Mouse (Mus musculus): ENCODE results near the gene Fer. TPM values are rescaled to one million over a fixed set of nuclear protein-coding genes. Genes with fewer than 3 reads are reported as not detected.

Gene Fer
- total and polyA plus RNA-seq, 2 experiments from 2014 or later: 22.6 to 22.7 TPM

DNA sequence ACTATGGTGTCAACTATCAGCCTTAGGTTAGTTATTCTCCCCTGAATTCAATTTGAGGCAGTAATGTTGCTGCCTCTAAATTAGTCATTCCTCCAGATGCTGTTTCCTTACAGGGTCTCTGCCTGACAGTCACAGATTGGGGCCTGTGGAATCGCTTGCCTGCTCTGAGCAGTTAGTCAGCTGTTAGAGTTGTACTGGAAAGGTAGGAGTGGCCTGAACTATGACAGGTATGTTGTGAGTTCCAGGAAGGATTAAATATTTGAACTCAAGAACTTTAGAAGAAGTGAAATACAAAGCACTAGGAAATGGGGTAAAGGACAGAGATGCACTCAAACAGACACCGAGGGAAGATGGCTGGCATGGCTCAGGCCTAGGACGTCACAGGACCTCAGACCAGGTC is 233.9 kb downstream of the Fer start:
- WGBS: 90% methylated on average over 3 of the region's 3 CpGs
- Histone ChIP-seq H3K4me1 (ENCODE audit: insufficient read depth, low read length) (no peaks in the 10 kb centered on the region), H3K9me3 (ENCODE audit: low read length) (no peaks in the 10 kb centered on the region), H3K27me3 (ENCODE audit: insufficient read depth, low read length) (no peaks in the 10 kb centered on the region), H3K4me2 (ENCODE audit: low read depth, low read length, poor library complexity, severe bottlenecking) (no peak overlapping the region), H3K9ac (replicated peaks; ENCODE audit: low read length, poor library complexity, severe bottlenecking) (no peak overlapping the region), H3K36me3 (ENCODE audit: insufficient read depth, low read length) (no peaks in the 10 kb centered on the region), H3K4me3 (ENCODE audit: low read depth, low read length) (no peak overlapping the region), H3K27ac (ENCODE audit: low read depth, low read length) (0 out of 2 replicates have a peak overlapping the region, but pooled peaks have one; percentile 27)
- ATAC-seq (ENCODE audit: low FRiP score): no peak
- DNase-seq (ENCODE audit: low spot score): no peak
- TF ChIP-seq CTCF (IDR thresholded peaks at IDR 0.05): no peak

GRCm38 (mm10) chr17:64097788-64098359 is 235.0 kb downstream of the Fer start:
- H3K27me3 ChIP-seq (ENCODE audit: insufficient read depth, low read length): no peaks in the 10 kb centered on the region
- DNase-seq (ENCODE audit: low spot score) (peak; percentile 21), ATAC-seq (ENCODE audit: low FRiP score) (0 out of 2 replicates have a peak, but pooled peaks have one; percentile 52)
- H3K9ac ChIP-seq (replicated peaks; ENCODE audit: low read length, poor library complexity, severe bottlenecking): no peak overlapping the region
- 27% methylated on average over 5 of the region's 5 CpGs for WGBS
- H3K4me3 ChIP-seq (ENCODE audit: low read depth, low read length): no peak overlapping the region
- H3K9me3 ChIP-seq (ENCODE audit: low read length): no peaks in the 10 kb centered on the region
- H3K4me2 ChIP-seq (ENCODE audit: low read depth, low read length, poor library complexity, severe bottlenecking): no peak overlapping the region
- H3K27ac ChIP-seq (ENCODE audit: low read depth, low read length): peak overlapping the region; percentile 27; the same call in 1 of the 2 replicates
- no peak for TF ChIP-seq CTCF (IDR thresholded peaks at IDR 0.05)
- no peaks in the 10 kb centered on the region for H3K4me1 ChIP-seq (ENCODE audit: insufficient read depth, low read length)
- H3K36me3 ChIP-seq (ENCODE audit: insufficient read depth, low read length): no peaks in the 10 kb centered on the region

DNA sequence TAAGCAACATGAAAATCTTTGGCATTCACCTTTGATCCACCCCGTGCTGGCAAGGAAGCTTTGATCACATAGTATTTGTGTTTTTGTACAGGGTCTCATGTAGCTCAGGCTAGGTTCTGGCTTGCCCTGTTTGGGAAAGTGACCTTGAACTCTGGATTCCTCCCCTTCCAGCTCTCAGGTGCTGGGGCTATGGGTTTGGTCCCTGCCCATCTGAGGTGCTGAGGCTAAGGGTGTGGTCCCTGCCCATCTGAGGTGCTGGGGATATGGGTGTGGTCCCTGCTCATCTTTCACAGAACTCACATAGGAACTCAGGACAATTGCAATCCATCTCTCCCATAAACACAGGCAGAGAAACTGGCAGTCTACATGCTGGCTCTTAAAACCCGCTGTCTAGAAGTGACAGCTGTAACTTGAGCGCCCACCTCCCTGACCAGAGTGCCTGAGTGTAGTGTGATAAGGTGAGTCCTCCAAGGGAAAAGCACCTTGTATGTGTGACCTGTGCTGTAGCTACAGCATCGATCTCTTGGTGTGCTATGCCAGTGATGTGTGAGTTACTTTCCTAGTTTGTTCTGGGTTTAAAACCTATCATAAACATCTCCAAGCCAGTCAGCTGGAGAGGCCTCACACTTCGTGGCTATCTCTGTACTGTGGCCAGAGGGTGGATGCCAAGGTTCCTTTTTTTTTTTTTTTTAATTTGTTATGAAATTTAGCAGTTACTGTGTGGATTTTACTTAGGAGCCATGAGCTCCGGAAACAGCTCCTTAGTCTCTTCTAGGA is 236.7 kb downstream of the Fer start:
- Histone ChIP-seq H3K4me1 (ENCODE audit: insufficient read depth, low read length) (no peaks in the 10 kb centered on the region), H3K9ac (replicated peaks; ENCODE audit: low read length, poor library complexity, severe bottlenecking) (no peak overlapping the region), H3K27ac (ENCODE audit: low read depth, low read length) (no peak overlapping the region), H3K4me2 (ENCODE audit: low read depth, low read length, poor library complexity, severe bottlenecking) (no peak overlapping the region), H3K4me3 (ENCODE audit: low read depth, low read length) (no peak overlapping the region), H3K36me3 (ENCODE audit: insufficient read depth, low read length) (no peaks in the 10 kb centered on the region), H3K9me3 (ENCODE audit: low read length) (no peaks in the 10 kb centered on the region), H3K27me3 (ENCODE audit: insufficient read depth, low read length) (no peaks in the 10 kb centered on the region)
- ATAC-seq (ENCODE audit: low FRiP score): no peak
- 82% methylated on average over 6 of the region's 6 CpGs for WGBS
- no peak for TF ChIP-seq CTCF (IDR thresholded peaks at IDR 0.05)
- DNase-seq (ENCODE audit: low spot score): no peak

DNA sequence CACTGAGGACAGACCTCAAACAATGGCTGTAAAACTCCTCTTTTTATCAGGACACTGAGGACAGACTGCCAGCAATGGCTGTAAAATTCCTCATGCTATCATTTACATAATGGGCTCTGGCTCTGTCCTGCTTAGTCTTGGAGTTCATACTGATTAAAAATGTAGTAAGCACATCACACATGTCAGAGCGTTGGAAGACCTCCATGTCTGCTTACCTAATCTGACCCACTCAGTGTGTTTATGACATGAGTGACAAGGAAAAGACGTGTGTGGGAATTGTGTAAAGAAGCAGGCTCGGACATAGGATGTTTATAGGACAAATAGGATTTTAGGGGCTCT is 237.3 kb downstream of the Fer start:
- H3K4me1 ChIP-seq (ENCODE audit: insufficient read depth, low read length): no peaks in the 10 kb centered on the region
- no peaks in the 10 kb centered on the region for H3K36me3 ChIP-seq (ENCODE audit: insufficient read depth, low read length)
- H3K9ac ChIP-seq (replicated peaks; ENCODE audit: low read length, poor library complexity, severe bottlenecking): no peak overlapping the region
- no peak for TF ChIP-seq CTCF (IDR thresholded peaks at IDR 0.05)
- WGBS: 41% methylated on average over 3 of the region's 3 CpGs
- ATAC-seq (ENCODE audit: low FRiP score): no peak
- H3K27me3 ChIP-seq (ENCODE audit: insufficient read depth, low read length): no peaks in the 10 kb centered on the region
- H3K27ac ChIP-seq (ENCODE audit: low read depth, low read length): no peak overlapping the region
- peak; percentile 17 for DNase-seq (ENCODE audit: low spot score)
- no peaks in the 10 kb centered on the region for H3K9me3 ChIP-seq (ENCODE audit: low read length)
- H3K4me2 ChIP-seq (ENCODE audit: low read depth, low read length, poor library complexity, severe bottlenecking): no peak overlapping the region
- no peak overlapping the region for H3K4me3 ChIP-seq (ENCODE audit: low read depth, low read length)

DNA sequence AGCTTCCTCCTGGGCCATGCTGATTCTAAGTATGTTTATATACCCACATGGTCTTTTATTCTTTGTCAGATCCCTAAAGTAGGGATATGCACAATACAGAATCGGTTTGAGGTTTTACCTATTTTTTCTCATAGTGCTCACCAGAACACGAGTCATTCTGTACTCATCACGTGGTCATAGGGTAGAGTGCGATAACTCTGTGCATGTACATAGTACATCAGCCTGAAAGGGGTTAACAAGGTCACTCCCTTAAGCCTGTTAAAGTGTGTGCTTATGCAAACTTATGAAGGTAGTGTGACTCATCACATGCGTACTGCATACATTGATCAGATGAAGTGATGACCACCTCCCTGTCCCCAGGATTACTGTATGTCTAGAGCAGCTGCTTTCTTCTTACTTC is 245.9 kb downstream of the Fer start:
- DNase-seq (ENCODE audit: low spot score) (no peak), ATAC-seq (ENCODE audit: low FRiP score) (no peak)
- no peak overlapping the region for H3K4me3 ChIP-seq (ENCODE audit: low read depth, low read length)
- no peaks in the 10 kb centered on the region for H3K36me3 ChIP-seq (ENCODE audit: insufficient read depth, low read length)
- H3K9me3 ChIP-seq (ENCODE audit: low read length): no peaks in the 10 kb centered on the region
- H3K27me3 ChIP-seq (ENCODE audit: insufficient read depth, low read length): no peaks in the 10 kb centered on the region
- TF ChIP-seq CTCF (IDR thresholded peaks at IDR 0.05): no peak
- peaks cover 5% of the 10 kb centered on the region; the same call in 1 of the 2 replicates for H3K4me1 ChIP-seq (ENCODE audit: insufficient read depth, low read length)
- no peak overlapping the region for H3K9ac ChIP-seq (replicated peaks; ENCODE audit: low read length, poor library complexity, severe bottlenecking)
- no peak overlapping the region for H3K27ac ChIP-seq (ENCODE audit: low read depth, low read length)
- H3K4me2 ChIP-seq (ENCODE audit: low read depth, low read length, poor library complexity, severe bottlenecking): no peak overlapping the region
- 95% methylated on average over 5 of the region's 5 CpGs for WGBS

GRCm38 (mm10) chr17:64109871-64110270 is 247.0 kb downstream of the Fer start:
- no peak overlapping the region for H3K4me3 ChIP-seq (ENCODE audit: low read depth, low read length)
- H3K9me3 ChIP-seq (ENCODE audit: low read length): no peaks in the 10 kb centered on the region
- no peak overlapping the region for H3K9ac ChIP-seq (replicated peaks; ENCODE audit: low read length, poor library complexity, severe bottlenecking)
- peak; percentile 24 for DNase-seq (ENCODE audit: low spot score)
- 41% methylated on average over 8 of the region's 8 CpGs for WGBS
- ATAC-seq (ENCODE audit: low FRiP score): no peak
- H3K27me3 ChIP-seq (ENCODE audit: insufficient read depth, low read length): no peaks in the 10 kb centered on the region
- no peak for TF ChIP-seq CTCF (IDR thresholded peaks at IDR 0.05)
- no peaks in the 10 kb centered on the region for H3K36me3 ChIP-seq (ENCODE audit: insufficient read depth, low read length)
- H3K4me2 ChIP-seq (ENCODE audit: low read depth, low read length, poor library complexity, severe bottlenecking): no peak overlapping the region
- H3K27ac ChIP-seq (ENCODE audit: low read depth, low read length): 0 out of 2 replicates have a peak overlapping the region, but pooled peaks have one; percentile 51
- H3K4me1 ChIP-seq (ENCODE audit: insufficient read depth, low read length): peaks cover 5% of the 10 kb centered on the region; the same call in 1 of the 2 replicates
